Mouse (Mus musculus) heart, adult 11 months (tissue): ENCODE measurements at regions not wholly inside any gene's neighbourhood (a gene's known extent, or its start where the extent isn't known, plus 50 kb on each side); places are given as distances from the start of the nearest gene placed in this dataset.
A peak's percentile ranks its signal among the peaks of the same experiment; 100 is the strongest.

Experiments
- DNase-seq: peaks from one replicate; pipeline ENCODE4 v3.0.0; 2022

GRCm38 (mm10) chr13:60364778-60365672 is 187.9 kb upstream of the Gas1 start:
- DNase-seq = peak; percentile 92

DNA sequence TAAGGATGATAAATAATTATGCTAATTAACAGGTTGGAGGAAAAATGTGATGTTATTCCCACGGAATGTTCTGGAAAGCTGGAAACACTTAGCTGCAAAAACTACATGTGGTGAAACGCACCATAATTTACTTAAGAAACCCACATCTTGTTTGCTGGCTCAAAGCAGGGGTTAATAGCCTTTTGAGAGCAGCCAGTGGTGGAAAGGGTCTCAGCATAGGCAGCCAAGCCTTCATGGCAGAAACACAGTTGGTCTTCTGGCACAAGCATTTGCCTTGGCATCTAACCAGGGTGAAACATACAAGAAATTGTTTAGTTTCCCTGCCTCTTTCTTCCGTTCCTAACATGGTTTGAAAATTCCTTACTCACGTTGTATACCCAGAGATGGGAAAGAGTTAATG is 192.1 kb upstream of the Gas1 start:
- DNase-seq = peak; percentile 68

DNA sequence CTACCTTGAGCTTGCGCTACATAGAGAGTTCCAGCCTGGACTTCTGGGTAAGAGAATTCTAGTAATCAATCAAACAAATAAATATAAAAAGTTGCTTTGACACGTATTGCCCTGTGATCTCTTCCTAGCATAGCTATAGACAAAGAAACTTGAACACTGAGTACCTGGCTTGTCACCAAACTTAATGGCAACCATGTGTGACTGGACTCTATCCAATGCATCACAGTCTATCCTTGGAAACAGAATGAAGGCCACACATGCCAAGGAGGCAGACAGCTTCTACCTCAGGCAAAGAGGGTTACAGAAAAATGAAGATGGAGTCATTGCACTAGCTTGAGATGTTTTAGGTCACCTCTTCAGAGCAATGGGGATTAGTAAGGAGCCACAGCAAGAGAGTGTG is 194.5 kb upstream of the Gas1 start:
- peak; percentile 64 for DNase-seq

DNA sequence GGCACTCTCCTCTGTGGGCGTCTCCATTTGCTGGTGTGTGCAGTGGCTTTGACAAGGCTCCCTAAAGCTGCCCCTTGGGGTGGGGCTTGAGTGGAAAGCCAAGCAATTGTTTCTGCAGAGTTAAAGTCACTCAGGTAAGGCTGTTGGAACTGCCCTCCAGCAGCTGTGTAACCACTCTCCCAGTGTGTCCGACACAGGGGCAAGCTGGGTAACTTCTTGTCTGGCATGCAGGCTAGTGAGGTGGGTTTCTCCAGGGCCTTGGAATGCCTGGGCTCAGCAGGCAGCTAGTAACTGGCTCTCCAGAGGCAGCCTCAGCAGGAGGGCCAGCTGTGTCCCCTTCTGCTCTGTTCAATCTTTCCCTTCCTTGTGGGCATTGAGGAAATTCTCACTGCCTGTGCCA is 199.5 kb upstream of the Gas1 start:
- peak; percentile 65 for DNase-seq

- DNase-seq = peak; percentile 30
Measured at GRCm38 (mm10) chr13:60382855-60383254, 205.7 kb upstream of the Gas1 start.

DNA sequence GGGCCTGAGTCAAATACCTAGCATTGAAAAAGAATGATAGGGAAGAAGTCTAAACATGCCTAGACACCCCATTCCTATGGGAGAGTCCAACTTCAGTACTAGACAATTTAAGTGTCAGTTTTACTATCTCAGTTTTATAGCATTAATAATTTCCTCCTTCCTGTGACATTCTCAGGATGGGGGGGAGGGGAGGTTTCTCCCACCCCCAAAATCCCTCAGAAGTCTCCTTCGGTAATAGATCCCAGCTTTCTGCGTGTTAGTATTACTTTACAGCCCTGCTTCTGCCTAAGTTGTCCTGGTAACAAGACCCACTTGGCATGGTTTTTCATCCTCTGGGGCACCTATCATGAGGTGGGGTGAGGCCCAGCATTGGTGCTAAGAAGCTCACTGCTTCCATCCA is 202.9 kb upstream of the Dapk1 start:
- peak; percentile 74 for DNase-seq

GRCm38 (mm10) chr13:60400764-60401487 is 200.8 kb upstream of the Dapk1 start:
- peak; percentile 92 for DNase-seq

GRCm38 (mm10) chr13:60403471-60403870 is 198.3 kb upstream of the Dapk1 start:
- DNase-seq = peak; percentile 80

GRCm38 (mm10) chr13:60407344-60407743 is 194.4 kb upstream of the Dapk1 start:
- DNase-seq = peak; percentile 79

DNA sequence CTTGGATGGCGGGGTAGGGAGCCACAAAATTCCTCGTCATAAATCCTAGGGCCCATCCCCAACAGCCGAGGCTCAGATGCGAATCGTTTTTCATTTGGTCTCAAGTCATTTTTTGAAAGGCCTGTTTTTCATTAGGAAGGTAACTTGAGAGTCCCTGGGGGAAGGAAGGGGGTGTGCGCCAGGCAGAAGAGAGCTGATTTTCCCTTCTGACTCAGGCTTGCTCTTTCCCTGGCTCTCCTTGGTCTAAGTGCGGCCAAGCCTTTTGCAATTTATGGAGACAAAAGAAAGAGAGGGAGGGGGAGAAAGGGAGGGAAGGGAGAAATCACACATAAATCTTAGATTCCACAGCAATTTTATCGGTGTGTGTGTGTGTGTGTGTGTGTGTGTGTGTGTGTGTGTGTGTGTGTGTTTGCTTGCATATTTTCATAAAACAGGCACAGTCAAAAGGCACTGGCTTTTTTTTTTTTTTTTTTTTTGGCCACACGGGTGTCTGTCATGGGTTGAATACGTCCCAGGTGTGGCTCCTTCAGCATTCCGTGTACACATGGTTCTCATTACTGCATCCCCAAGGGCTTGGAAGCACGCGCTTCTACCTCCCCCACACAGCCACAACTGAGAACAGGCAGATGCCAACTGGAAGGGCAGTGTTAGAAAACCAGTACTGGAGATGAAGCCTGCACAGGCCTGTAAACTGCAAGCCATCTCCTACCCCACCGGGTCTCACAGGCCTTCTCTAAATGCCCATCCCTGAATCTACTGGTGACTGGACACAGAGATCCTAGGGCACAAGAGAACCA is 191.8 kb upstream of the Dapk1 start:
- peak; percentile 98 for DNase-seq

DNA sequence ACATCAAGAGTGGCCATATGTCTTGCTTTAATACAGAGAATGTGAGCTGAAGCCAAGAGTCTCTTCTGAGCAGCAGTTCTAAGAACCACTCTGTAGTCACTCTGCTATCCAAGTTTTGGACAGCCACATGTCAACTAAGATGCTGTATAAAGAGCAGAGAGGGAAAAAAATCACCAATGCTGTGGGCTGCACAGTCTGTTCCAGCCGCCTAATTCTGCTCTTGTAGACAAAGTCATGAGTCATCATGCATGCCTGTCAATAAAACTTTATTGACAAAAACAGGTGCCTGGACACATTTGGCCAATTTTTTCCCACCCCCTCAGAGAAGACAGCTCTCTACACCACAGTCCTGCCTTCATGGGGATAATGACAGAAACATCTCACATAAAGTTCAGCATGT is 185.7 kb upstream of the Dapk1 start:
- DNase-seq = peak; percentile 41

DNA sequence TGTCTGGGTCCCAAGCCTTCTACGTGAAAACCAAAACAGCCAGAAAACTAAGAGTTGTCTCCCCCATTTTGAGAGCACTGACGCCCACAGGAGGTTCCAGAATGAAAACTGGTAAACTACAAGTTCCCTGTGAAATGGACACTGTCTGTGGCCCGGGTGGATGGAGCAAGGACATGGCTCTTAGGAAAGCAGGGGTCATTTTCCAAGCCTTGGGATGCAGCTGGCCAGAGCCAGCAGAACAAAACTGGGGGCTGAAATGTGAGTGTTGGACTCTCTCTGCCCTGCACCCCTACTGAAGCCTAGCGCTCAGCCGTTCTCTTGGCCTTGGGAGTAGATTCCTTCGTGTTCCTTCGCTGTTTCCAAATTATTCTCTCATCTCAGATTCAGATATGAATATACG is 184.7 kb upstream of the Dapk1 start:
- DNase-seq = peak; percentile 94

DNA sequence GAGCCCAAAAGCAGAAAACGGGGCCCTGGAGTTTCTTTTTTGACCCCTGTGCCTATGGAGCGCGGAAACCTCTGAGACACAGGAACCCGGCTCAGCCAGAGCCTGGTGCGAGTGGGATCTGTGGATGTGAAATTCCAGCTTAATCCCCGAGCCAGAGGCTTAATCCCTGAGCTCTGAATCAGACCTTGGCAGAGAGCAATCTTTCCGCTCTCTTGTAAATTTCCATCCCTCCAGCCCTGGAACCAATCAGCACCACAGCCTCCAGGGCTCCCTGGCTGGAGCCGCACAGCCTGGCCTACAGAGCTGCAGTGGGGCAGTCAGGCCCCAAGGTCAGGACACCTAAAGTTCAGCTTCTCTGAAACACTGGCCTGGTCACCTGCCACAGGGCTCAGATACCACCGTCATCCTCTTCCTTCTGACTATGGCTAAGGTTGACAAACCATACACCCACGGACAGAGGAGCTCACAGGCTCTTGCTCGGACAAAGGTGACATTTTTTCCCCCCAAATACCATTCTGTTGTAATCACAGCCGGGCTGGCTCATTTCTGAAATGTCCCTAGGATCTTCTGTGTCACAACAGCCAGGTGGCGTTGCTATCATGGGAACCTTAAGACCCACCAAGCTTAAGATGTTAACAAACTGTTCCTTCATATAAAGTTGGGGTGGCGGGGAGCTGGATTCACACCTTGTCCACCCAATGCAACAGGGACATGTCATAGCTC is 184.2 kb upstream of the Dapk1 start:
- DNase-seq = peak; percentile 99

GRCm38 (mm10) chr13:60420386-60420785 is 181.4 kb upstream of the Dapk1 start:
- DNase-seq = peak; percentile 81

DNA sequence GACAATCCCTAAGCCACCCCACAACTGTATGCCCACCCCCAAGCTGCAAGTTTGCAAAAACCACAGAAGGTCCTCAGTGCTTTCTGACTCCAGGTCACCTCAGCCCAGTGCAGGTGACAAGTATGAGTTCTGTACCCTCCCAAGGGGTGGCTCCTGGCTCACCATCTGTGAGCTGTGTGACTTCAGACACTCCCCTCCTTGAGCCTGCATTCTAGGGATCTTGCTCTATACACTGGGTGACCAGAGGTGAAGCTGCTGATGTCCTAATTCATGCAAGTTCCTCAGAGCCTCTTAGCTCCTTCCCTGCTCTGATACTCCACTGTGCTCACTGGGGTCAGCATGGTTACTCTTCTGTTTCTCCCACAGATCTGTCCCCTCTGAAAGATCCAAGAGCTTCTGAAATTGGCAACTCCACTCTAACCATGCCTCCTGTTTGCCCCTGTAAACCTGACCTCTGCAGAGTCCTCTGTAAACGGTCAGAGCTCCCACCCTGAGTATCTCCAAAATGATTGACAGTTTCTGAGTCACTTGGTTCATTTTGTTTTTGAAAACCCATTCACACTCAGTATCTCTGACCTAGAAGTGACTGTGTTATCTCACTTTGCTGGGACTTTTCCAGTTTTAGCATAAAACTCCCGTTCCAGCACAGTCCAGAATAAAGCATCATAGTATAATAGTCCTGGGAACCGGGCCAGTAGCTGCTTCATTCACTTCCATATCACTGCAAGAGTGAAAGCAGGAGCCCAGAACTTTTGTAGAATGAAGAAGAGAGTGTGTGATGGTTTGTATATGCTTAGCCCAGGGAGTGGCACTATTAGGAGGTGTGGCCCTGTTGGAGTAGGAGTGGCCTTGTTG is 180.7 kb upstream of the Dapk1 start:
- peak; percentile 90 for DNase-seq

GRCm38 (mm10) chr13:60424267-60424666 is 177.5 kb upstream of the Dapk1 start:
- DNase-seq = peak; percentile 55

GRCm38 (mm10) chr13:60425140-60425539 is 176.6 kb upstream of the Dapk1 start:
- DNase-seq = peak; percentile 45

DNA sequence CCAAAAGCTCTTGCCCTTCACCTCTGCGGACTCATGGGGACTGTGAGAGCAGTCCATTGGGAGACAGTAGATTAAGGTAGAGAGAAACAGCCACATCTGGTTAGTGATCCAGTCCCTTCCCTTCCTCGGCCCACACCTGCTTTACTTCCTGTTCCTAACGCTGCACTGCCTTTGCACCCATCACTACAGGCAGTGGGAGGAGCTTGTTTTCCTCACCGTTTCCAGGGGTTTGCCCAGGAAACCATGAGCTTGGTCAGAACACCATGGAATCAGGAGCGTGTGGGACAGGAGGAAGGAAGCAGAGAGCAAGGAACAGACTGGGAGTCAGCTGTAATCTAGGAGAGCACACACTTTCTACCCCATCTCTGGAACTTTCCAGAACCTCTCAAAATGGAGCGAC is 176.2 kb upstream of the Dapk1 start:
- no peak for DNase-seq

DNA sequence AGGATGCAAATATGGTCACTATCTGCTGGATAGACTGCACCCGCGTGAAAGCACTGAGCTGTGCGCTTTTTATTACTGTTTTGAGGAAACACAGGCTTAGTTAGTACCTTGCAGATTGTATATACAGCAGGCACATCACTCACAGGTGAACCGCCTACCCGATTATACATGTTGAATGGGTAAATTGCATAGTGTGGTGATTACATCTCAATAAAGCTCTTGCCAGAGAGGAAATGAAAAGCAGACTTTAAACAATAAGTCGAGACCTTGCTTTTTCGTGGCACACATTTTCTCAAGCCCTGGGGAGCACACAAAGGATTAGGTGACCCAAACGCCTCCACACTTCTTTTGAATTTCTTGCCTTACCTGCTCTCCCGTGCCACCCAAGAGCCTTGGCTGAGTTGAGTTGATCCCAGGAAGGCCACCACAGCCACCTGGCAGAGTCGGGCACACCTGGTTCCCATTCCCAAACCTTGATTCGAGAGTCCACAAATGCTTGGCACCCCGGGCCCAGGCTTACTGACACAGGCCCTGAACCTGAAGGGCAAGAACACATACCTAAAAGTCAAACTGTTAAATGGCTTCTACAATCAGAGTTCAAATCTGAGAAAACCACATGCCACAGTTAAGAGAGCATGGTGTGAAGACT is 175.4 kb upstream of the Dapk1 start:
- DNase-seq = peak; percentile 89

GRCm38 (mm10) chr13:60427077-60427476 is 174.7 kb upstream of the Dapk1 start:
- peak; percentile 85 for DNase-seq
